Mouse (Mus musculus): Measurements from ENCODE around the gene Grk3. TPM values are rescaled to one million over a fixed set of nuclear protein-coding genes. Genes with fewer than 3 reads are reported as not detected.

Grk3 gene
- total RNA-seq, 1 experiment = 4.2 TPM

DNA sequence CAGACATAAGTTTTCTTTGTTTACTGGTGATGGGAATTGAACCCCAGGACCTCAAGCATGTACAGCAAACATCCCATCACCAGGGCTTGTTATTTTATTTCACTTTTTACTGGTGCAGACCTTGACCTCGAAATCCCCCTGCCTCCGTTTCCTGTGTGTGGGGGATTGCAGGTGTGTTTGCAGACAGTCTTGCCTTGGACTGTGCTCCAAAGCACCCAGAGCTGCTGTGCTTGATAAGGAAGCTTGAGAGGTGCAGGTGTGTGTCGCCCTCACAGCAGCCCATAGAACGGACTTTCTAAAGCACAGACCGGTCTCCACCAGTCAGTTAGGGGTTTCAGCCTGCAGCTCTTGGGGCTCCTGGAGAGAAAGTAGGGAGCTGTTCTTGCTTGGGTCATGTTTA lies 11.1 kb upstream of the Grk3 start:
- in situ Hi-C loops (cut with MboI; ENCODE audit: low sequenced_read_pairs in 2 of 2, unreplicated experiment in 2 of 2) = no loop called here
- no peak for DNase-seq (ENCODE audit: low read depth, low spot score)
- Histone ChIP-seq H3K9ac (ENCODE audit: insufficient read depth, low read depth, low read length, poor library complexity, severe bottlenecking) (no peak overlapping the region), H3K36me3 (ENCODE audit: control insufficient read depth, insufficient read depth, low read length, poor library complexity, severe bottlenecking) (no peaks in the 10 kb centered on the region), H3K4me3 (ENCODE audit: insufficient read depth in 1 of 2, low read depth in 1 of 2, low read length in 2 of 2, poor library complexity in 1 of 2, severe bottlenecking in 1 of 2) (no peak overlapping the region), H3K4me1 (ENCODE audit: control insufficient read depth in 2 of 2, insufficient read depth in 2 of 2, low read length in 2 of 2, poor library complexity in 1 of 2) (0 out of 4 replicates have a peak, but pooled peaks cover 0 to 2% of the 10 kb centered on the region in 2 experiments), H3K9me3 (ENCODE audit: control insufficient read depth, insufficient read depth, low read depth, low read length) (no peaks in the 10 kb centered on the region), H3K27ac (ENCODE audit: insufficient read depth, low read depth, low read length, poor library complexity, severe bottlenecking) (no peak overlapping the region)
- TF ChIP-seq ZC3H11A (IDR thresholded peaks at IDR 0.05; ENCODE audit: borderline replicate concordance, low read depth, low read length) = no peak
- TF ChIP-seq ZNF384 (IDR thresholded peaks at IDR 0.05; ENCODE audit: low read depth, low read length) = no peak
- no peak for TF ChIP-seq HCFC1 (IDR thresholded peaks at IDR 0.05; ENCODE audit: borderline replicate concordance, insufficient read depth, low read length)
- TF ChIP-seq MAFK (IDR thresholded peaks at IDR 0.05; ENCODE audit: insufficient read depth, low read depth, low read length) = no peak
- TF ChIP-seq CHD2 (IDR thresholded peaks at IDR 0.05; ENCODE audit: low read depth, low read length) = no peak

GRCm38 (mm10) chr5:113024154-113024764 lies 8.7 kb upstream of the Grk3 start:
- in situ Hi-C loops (cut with MboI; ENCODE audit: low sequenced_read_pairs in 2 of 2, unreplicated experiment in 2 of 2) = no loop called here
- TF ChIP-seq HCFC1 (IDR thresholded peaks at IDR 0.05; ENCODE audit: borderline replicate concordance, insufficient read depth, low read length) (no peak), MAFK (IDR thresholded peaks at IDR 0.05; ENCODE audit: insufficient read depth, low read depth, low read length) (no peak), ZNF384 (IDR thresholded peaks at IDR 0.05; ENCODE audit: low read depth, low read length) (no peak), ZC3H11A (IDR thresholded peaks at IDR 0.05; ENCODE audit: borderline replicate concordance, low read depth, low read length) (no peak), CHD2 (IDR thresholded peaks at IDR 0.05; ENCODE audit: low read depth, low read length) (no peak)
- Histone ChIP-seq H3K27ac (ENCODE audit: insufficient read depth, low read depth, low read length, poor library complexity, severe bottlenecking) (no peak overlapping the region), H3K9ac (ENCODE audit: insufficient read depth, low read depth, low read length, poor library complexity, severe bottlenecking) (no peak overlapping the region), H3K4me3 (ENCODE audit: insufficient read depth in 1 of 2, low read depth in 1 of 2, low read length in 2 of 2, poor library complexity in 1 of 2, severe bottlenecking in 1 of 2) (peak overlapping the region in 1 of 2 experiments; percentile 24; a peak in 1 of 4 replicates), H3K4me1 (ENCODE audit: control insufficient read depth in 2 of 2, insufficient read depth in 2 of 2, low read length in 2 of 2, poor library complexity in 1 of 2) (0 out of 4 replicates have a peak, but pooled peaks cover 0 to 2% of the 10 kb centered on the region in 2 experiments), H3K9me3 (ENCODE audit: control insufficient read depth, insufficient read depth, low read depth, low read length) (no peaks in the 10 kb centered on the region), H3K36me3 (ENCODE audit: control insufficient read depth, insufficient read depth, low read length, poor library complexity, severe bottlenecking) (no peaks in the 10 kb centered on the region)
- DNase-seq (ENCODE audit: low read depth, low spot score) = no peak

- TF ChIP-seq CHD2 (IDR thresholded peaks at IDR 0.05; ENCODE audit: low read depth, low read length) = no peak
- TF ChIP-seq MAFK (IDR thresholded peaks at IDR 0.05; ENCODE audit: insufficient read depth, low read depth, low read length) = no peak
- no peak for TF ChIP-seq ZNF384 (IDR thresholded peaks at IDR 0.05; ENCODE audit: low read depth, low read length)
- TF ChIP-seq ZC3H11A (IDR thresholded peaks at IDR 0.05; ENCODE audit: borderline replicate concordance, low read depth, low read length) = no peak
- no peak for TF ChIP-seq HCFC1 (IDR thresholded peaks at IDR 0.05; ENCODE audit: borderline replicate concordance, insufficient read depth, low read length)
- Histone ChIP-seq H3K9ac (ENCODE audit: insufficient read depth, low read depth, low read length, poor library complexity, severe bottlenecking) (no peak overlapping the region), H3K27ac (ENCODE audit: insufficient read depth, low read depth, low read length, poor library complexity, severe bottlenecking) (no peak overlapping the region), H3K4me3 (ENCODE audit: insufficient read depth in 1 of 2, low read depth in 1 of 2, low read length in 2 of 2, poor library complexity in 1 of 2, severe bottlenecking in 1 of 2) (no peak overlapping the region), H3K9me3 (ENCODE audit: control insufficient read depth, insufficient read depth, low read depth, low read length) (no peaks in the 10 kb centered on the region), H3K36me3 (ENCODE audit: control insufficient read depth, insufficient read depth, low read length, poor library complexity, severe bottlenecking) (no peaks in the 10 kb centered on the region), H3K4me1 (ENCODE audit: control insufficient read depth in 2 of 2, insufficient read depth in 2 of 2, low read length in 2 of 2, poor library complexity in 1 of 2) (peaks cover 0 to 9% of the 10 kb centered on the region in 2 experiments; a peak in 2 of 4 replicates)
- no peak for DNase-seq (ENCODE audit: low read depth, low spot score)
- in situ Hi-C loops (cut with MboI; ENCODE audit: low sequenced_read_pairs in 2 of 2, unreplicated experiment in 2 of 2) = no loop called here
Measured at GRCm38 (mm10) chr5:113018190-113018589, 2.6 kb upstream of the Grk3 start.

DNA sequence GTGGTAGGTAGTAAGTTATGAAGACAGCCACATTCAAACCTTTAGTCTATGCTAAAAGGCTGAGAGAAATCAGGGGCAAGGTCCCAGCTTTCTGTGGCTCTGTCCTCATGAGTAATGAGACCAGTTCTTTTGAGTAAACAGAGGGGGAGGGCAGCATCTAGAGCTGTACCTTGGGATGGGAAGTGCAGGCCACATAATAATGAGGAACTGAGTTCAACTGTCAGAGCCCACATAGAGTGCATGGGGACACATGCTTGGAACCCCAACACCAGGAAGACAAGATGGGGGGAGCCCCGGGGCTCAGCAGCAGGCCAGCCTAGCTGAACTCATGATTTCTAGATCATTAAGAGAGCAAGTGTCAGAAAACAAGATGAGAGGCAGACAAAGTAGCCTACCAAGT lies 1.4 kb upstream of the Grk3 start:
- Histone ChIP-seq H3K27ac (ENCODE audit: insufficient read depth, low read depth, low read length, poor library complexity, severe bottlenecking) (no peak overlapping the region), H3K36me3 (ENCODE audit: control insufficient read depth, insufficient read depth, low read length, poor library complexity, severe bottlenecking) (no peaks in the 10 kb centered on the region), H3K9ac (ENCODE audit: insufficient read depth, low read depth, low read length, poor library complexity, severe bottlenecking) (no peak overlapping the region), H3K4me3 (ENCODE audit: insufficient read depth in 1 of 2, low read depth in 1 of 2, low read length in 2 of 2, poor library complexity in 1 of 2, severe bottlenecking in 1 of 2) (no peak overlapping the region), H3K4me1 (ENCODE audit: control insufficient read depth in 2 of 2, insufficient read depth in 2 of 2, low read length in 2 of 2, poor library complexity in 1 of 2) (peaks cover 0 to 9% of the 10 kb centered on the region in 2 experiments; a peak in 2 of 4 replicates), H3K9me3 (ENCODE audit: control insufficient read depth, insufficient read depth, low read depth, low read length) (no peaks in the 10 kb centered on the region)
- DNase-seq (ENCODE audit: low read depth, low spot score) = no peak
- TF ChIP-seq CHD2 (IDR thresholded peaks at IDR 0.05; ENCODE audit: low read depth, low read length) (no peak), ZC3H11A (IDR thresholded peaks at IDR 0.05; ENCODE audit: borderline replicate concordance, low read depth, low read length) (no peak), MAFK (IDR thresholded peaks at IDR 0.05; ENCODE audit: insufficient read depth, low read depth, low read length) (no peak), HCFC1 (IDR thresholded peaks at IDR 0.05; ENCODE audit: borderline replicate concordance, insufficient read depth, low read length) (no peak)
- in situ Hi-C loops (cut with MboI; ENCODE audit: low sequenced_read_pairs in 2 of 2, unreplicated experiment in 2 of 2) = no loop called here
